Mouse (Mus musculus): ENCODE measurements around the gene Ctps. TPM values are rescaled to one million over a fixed set of nuclear protein-coding genes. Genes with fewer than 3 reads are reported as not detected.

Gene Ctps
- total RNA-seq, 4 experiments from 2014 or later, result 36.9 to 37.8 (median 37.8) TPM

DNA sequence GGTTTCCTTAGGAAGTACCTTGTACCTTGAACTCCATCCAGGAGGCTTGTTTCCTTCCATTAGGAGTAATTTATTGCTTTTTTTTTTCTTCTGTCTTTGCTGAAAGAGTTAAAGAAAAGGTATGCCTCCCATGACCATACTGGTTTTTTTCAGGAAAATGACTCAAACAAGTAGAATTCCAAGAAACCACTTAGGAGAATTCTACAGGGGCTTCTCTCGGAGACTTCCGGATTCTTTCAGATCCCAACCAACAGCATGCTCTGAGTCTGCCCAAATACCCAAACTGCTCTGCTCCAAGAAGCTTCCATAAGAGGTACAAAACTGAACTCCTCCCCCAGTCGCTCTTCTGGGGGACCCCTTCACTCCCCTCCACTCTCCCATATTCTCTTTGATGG is 991 bp upstream of the Ctps start:
- DNase-seq (ENCODE audit: low spot score in 2 of 2), result no peak

GRCm38 (mm10) chr4:120570438-120571069 is 478 bp upstream of the Ctps start:
- no peak for DNase-seq (ENCODE audit: low spot score in 2 of 2)

GRCm38 (mm10) chr4:120569025-120569424 is 1.1 kb downstream of the Ctps start:
- DNase-seq (ENCODE audit: low spot score in 2 of 2), result no peak

GRCm38 (mm10) chr4:120568005-120568404 is 2.1 kb downstream of the Ctps start:
- DNase-seq (ENCODE audit: low spot score in 2 of 2), result no peak

DNA sequence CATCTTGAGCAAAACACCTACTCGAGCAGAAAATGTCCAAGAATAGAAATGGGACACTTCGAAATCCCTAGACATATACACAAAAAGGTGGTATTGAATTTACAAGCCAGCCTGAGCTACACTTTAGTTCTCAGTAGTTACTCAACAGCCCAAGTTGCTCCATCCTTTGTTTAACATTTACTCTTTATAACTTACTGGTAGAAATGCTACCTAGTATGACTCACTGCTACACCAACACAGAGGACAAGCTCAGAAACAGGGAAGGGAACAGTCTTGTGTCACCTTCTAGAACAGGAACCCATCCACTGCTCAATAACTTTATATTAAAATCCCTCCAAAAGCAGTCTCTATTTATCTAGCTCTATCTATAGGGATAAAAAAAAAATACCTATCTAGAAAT is 4.3 kb downstream of the Ctps start:
- DNase-seq (ENCODE audit: low spot score in 2 of 2), result no peak

- no peak for DNase-seq (ENCODE audit: low spot score in 2 of 2)
These were observed 13.5 kb downstream of the Ctps start for GRCm38 (mm10) chr4:120556592-120556991.

DNA sequence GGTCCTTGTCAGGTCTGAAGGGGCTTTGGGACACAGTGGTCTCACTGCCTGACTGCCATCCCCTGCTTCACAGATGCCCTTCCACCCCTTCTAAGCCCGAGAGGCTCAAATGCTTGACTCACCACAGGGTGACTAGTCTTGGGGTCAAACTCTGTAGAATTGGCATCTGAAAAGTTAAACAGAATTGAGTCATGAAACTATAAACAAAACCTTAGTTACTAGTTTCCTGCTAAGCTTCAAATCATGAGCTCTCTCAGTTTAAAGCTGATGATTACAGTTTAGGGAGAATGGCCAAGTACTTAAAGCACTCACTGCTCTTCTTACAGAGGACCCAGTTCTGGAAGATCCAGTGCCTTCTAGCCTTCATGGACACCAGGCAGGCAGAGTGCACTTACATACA is 25.2 kb downstream of the Ctps start:
- DNase-seq (ENCODE audit: low spot score in 2 of 2), result no peak

GRCm38 (mm10) chr4:120538664-120539063 is 31.4 kb downstream of the Ctps start:
- no peak for DNase-seq (ENCODE audit: low spot score in 2 of 2)

DNA sequence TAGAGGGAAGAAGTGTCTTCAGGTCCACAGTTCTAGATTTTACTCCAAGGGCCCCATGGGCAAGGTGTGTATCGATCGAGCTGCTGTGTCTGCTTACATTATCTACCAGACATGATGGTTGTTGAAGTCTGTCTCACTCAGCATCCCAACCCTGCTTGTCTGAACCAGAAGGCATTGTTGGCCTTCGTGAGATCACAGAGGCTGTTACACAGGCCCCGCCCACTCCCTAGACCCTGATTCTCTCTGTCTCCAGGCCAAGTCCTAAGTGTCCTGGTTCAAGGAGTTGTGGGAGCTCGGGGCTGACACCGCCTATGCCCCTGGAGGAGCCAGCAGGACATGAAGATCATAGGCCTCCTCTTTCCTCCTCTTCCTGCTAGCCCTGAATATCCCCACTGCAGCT is 38.1 kb downstream of the Ctps start, which contains the start of gene Slfnl1:
Slfnl1 (plus strand) TSS at position 246 of the 400 bp plus-strand sequence.
- no peak for DNase-seq (ENCODE audit: low spot score in 2 of 2)

GRCm38 (mm10) chr4:120528171-120528570 is 41.9 kb downstream of the Ctps start:
- DNase-seq (ENCODE audit: low spot score in 2 of 2), result no peak

DNA sequence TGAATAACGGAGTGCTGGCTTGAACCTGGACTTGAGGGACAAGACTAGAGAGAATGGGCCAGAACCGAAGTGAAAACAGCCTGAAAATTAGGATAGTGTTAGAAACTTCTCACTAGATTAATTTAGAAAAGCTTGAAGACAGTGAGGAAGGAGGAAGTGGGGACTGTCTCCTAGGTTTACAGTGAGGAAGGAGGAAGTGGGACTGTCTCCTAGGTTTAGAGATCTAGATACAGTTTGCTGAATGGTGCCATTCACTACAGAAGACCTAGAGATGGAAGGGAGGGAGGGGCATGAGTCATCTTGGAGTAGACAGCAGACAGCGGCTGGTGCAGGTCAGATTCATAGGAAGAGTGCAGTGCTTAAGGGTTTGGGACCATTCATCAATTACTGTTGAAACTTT is 47.0 kb downstream of the Ctps start:
- DNase-seq (ENCODE audit: low spot score in 2 of 2), result no peak

DNA sequence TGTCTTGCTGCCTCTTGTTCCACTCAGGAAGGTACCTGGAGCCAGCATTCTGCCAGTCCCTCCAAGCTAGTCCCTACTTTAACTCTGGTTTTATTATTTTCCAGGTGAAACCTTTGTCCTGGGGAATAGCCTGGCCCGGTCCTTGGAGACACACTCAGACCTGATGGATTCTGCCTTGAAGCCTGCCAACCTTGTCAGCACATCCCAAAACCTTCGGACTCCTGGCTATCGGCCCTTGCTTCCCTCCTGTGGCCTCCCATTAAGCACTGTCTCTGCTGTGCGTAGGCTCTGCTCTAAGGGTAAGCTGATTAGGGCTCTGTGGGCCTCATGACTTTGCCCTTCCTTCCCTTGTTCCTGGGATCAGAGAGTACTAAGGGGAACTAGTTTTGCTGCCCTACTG is 47.7 kb downstream of the Ctps start:
- no peak for DNase-seq (ENCODE audit: low spot score in 2 of 2)

GRCm38 (mm10) chr4:120521761-120522160 is 48.3 kb downstream of the Ctps start:
- DNase-seq (ENCODE audit: low spot score in 2 of 2), result no peak

DNA sequence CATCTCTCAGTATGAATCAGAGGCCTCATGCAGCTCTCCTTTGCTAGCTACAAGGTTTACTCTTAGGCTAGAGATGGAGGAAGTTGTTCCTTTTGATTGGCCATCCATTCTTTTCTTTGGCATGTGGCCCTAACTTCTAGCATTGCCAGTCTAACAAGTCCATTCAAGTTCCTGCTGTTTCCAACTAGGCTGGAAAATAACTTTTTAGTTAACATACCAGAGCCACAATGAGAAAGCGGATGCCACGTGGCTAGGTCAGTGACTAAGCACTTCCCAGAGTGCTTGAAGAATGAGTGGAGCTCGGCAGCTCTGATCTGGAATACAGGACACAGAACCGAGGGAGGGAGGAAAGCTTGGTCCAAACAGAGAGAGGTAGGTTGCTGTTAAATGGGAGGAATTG is 52.7 kb downstream of the Ctps start:
- DNase-seq (ENCODE audit: low spot score in 2 of 2), result no peak

GRCm38 (mm10) chr4:120516907-120517306 is 53.2 kb downstream of the Ctps start:
- DNase-seq (ENCODE audit: low spot score in 2 of 2), result no peak

- no peak for DNase-seq (ENCODE audit: low spot score in 2 of 2)
These were observed 53.6 kb downstream of the Ctps start for GRCm38 (mm10) chr4:120516491-120516890.

DNA sequence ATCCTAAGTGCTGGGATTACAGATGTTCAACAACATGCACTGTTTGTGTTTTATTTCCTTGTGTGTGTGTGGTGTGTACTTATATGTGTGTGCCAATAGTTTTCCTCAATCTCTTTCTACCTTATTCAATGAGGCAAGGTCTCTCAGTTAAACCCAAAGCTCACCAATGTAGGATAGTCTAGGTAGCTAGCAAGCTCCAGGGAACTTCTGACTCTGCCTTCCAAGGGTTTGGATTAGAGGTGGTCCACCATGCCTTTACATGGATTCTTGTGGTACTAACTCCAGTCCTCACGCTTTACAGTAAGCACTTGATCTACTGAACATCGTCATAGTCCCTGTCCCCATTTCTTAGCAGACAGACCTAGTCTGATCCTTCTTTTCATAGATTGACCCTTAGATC is 55.7 kb downstream of the Ctps start:
- no peak for DNase-seq (ENCODE audit: low spot score in 2 of 2)

DNA sequence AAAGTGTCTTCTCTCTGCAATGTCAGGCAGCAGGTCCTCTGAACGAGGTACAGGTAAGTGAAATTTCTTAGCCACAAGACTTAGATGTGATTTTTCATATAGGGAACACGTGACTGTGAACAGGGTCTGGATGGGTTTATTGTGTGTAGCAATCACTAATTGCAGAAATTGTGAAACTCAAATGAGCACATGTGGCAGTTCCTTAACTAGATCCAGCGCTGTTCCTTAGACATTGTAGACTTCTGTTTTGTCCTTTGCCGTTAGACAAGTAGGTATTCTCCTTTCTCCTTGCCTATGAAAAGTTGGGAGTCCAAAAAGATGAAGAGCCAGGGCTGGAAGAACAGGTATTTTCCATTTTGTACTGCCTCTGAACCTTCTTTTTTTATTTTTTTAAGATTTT is 58.9 kb downstream of the Ctps start:
- DNase-seq (ENCODE audit: low spot score in 2 of 2), result no peak

DNA sequence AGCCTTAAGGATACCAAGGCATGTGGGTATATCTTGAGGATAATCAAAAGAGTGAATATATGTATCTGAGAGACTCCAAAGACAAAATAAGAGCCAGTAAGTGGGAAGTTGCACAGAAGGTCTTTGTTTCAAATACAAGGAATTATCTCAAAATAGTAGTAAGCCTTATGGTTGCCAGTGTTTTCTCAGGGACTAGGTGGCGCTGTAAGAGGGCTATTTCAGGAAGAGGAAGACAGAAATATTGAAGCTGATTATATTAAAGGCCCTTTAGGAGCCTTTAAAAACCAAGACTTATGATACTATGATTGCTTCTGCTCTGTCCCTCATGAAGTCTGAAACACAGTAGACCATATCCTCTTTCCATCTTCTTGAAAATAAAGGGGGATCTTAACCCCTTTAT is 63.1 kb downstream of the Ctps start:
- no peak for DNase-seq (ENCODE audit: low spot score in 2 of 2)

Other genes with a start within 250 kb of the Ctps start
- 10 to 100 TPM; 85.6 to 99.5 (median 87.5) TPM for gene Scmh1, start 165.0 kb downstream of the Ctps start, total RNA-seq (2022)
- gene Slfnl1, start 38.0 kb downstream of the Ctps start, total RNA-seq (2022), result under 1 TPM; 0.46 to 0.56 (median 0.51) TPM
- not detected for gene Gm8439, start 18.5 kb upstream of the Ctps start, total RNA-seq (2022)
- 10 to 100 TPM; 14.1 to 18.0 (median 17.1) TPM for gene Cited4, start 96.3 kb upstream of the Ctps start, total RNA-seq (2022)
- gene Kcnq4, start 178.3 kb upstream of the Ctps start, total RNA-seq (2022), result 1 to 10 TPM; 7.5 to 9.1 (median 7.7) TPM